Mouse (Mus musculus): Measurements from ENCODE around the gene Gstp1. TPM values are rescaled to one million over a fixed set of nuclear protein-coding genes. Genes with fewer than 3 reads are reported as not detected.

Gstp1 gene
- polyA plus RNA-seq, 1 experiment from 2014 or later = 462 TPM

GRCm38 (mm10) chr19:4080511-4081009, 42.8 kb upstream of the Gstp1 start:
- no peak for DNase-seq (ENCODE audit: low spot score)
- H3K4me2 ChIP-seq (ENCODE audit: low read depth, severe bottlenecking) = no peak overlapping the region
- H3K4me1 ChIP-seq (ENCODE audit: control insufficient read depth, insufficient read depth, low read length) = no peaks in the 10 kb centered on the region
- 66% methylated on average over 8 of the region's 8 CpGs for WGBS
- H3K9ac ChIP-seq (ENCODE audit: low read length) = no peak overlapping the region
- no peak for ATAC-seq (ENCODE audit: insufficient number of reproducible peaks, low FRiP score, low TSS enrichment, low read depth)
- no peak overlapping the region for H3K4me3 ChIP-seq (ENCODE audit: low read depth, low read length)
- H3K27ac ChIP-seq (replicated peaks; ENCODE audit: low read depth, low read length) = no peak overlapping the region
- no peaks in the 10 kb centered on the region for H3K36me3 ChIP-seq (ENCODE audit: control insufficient read depth, insufficient read depth, low read length)
- no peaks in the 10 kb centered on the region for H3K9me3 ChIP-seq (ENCODE audit: control insufficient read depth, low read length)
- H3K27me3 ChIP-seq (ENCODE audit: control insufficient read depth, insufficient read depth, low read length) = peaks cover 3% of the 10 kb centered on the region; the same call in 1 of the 2 replicates

- H3K27ac ChIP-seq (replicated peaks; ENCODE audit: low read depth, low read length) = no peak overlapping the region
- no peaks in the 10 kb centered on the region for H3K36me3 ChIP-seq (ENCODE audit: control insufficient read depth, insufficient read depth, low read length)
- ATAC-seq (ENCODE audit: insufficient number of reproducible peaks, low FRiP score, low TSS enrichment, low read depth) (no peak), DNase-seq (ENCODE audit: low spot score) (no peak)
- H3K4me2 ChIP-seq (ENCODE audit: low read depth, severe bottlenecking) = no peak overlapping the region
- WGBS = 84% methylated on average over 1 of the region's 1 CpGs
- H3K9ac ChIP-seq (ENCODE audit: low read length) = no peak overlapping the region
- H3K4me1 ChIP-seq (ENCODE audit: control insufficient read depth, insufficient read depth, low read length) = no peaks in the 10 kb centered on the region
- H3K27me3 ChIP-seq (ENCODE audit: control insufficient read depth, insufficient read depth, low read length) = peaks cover 3% of the 10 kb centered on the region; the same call in 1 of the 2 replicates
- no peaks in the 10 kb centered on the region for H3K9me3 ChIP-seq (ENCODE audit: control insufficient read depth, low read length)
- no peak overlapping the region for H3K4me3 ChIP-seq (ENCODE audit: low read depth, low read length)
These were observed 41.8 kb upstream of the Gstp1 start for GRCm38 (mm10) chr19:4079594-4079993.

GRCm38 (mm10) chr19:4075531-4075930, 37.7 kb upstream of the Gstp1 start:
- Histone ChIP-seq H3K4me3 (ENCODE audit: low read depth, low read length) (no peak overlapping the region), H3K4me2 (ENCODE audit: low read depth, severe bottlenecking) (no peak overlapping the region), H3K9me3 (ENCODE audit: control insufficient read depth, low read length) (no peaks in the 10 kb centered on the region), H3K27ac (replicated peaks; ENCODE audit: low read depth, low read length) (no peak overlapping the region), H3K4me1 (ENCODE audit: control insufficient read depth, insufficient read depth, low read length) (no peaks in the 10 kb centered on the region; the same call in 1 of the 2 replicates), H3K36me3 (ENCODE audit: control insufficient read depth, insufficient read depth, low read length) (no peaks in the 10 kb centered on the region), H3K9ac (ENCODE audit: low read length) (no peak overlapping the region), H3K27me3 (ENCODE audit: control insufficient read depth, insufficient read depth, low read length) (no peaks in the 10 kb centered on the region)
- no peak for ATAC-seq (ENCODE audit: insufficient number of reproducible peaks, low FRiP score, low TSS enrichment, low read depth)
- no peak for DNase-seq (ENCODE audit: low spot score)
- WGBS = 88% methylated on average over 1 of the region's 1 CpGs

- Histone ChIP-seq H3K36me3 (ENCODE audit: control insufficient read depth, insufficient read depth, low read length) (no peaks in the 10 kb centered on the region), H3K4me2 (ENCODE audit: low read depth, severe bottlenecking) (no peak overlapping the region), H3K9me3 (ENCODE audit: control insufficient read depth, low read length) (no peaks in the 10 kb centered on the region), H3K27ac (replicated peaks; ENCODE audit: low read depth, low read length) (no peak overlapping the region), H3K27me3 (ENCODE audit: control insufficient read depth, insufficient read depth, low read length) (no peaks in the 10 kb centered on the region), H3K4me1 (ENCODE audit: control insufficient read depth, insufficient read depth, low read length) (no peaks in the 10 kb centered on the region; the same call in 1 of the 2 replicates), H3K9ac (ENCODE audit: low read length) (no peak overlapping the region), H3K4me3 (ENCODE audit: low read depth, low read length) (no peak overlapping the region)
- ATAC-seq (ENCODE audit: insufficient number of reproducible peaks, low FRiP score, low TSS enrichment, low read depth) (no peak), DNase-seq (ENCODE audit: low spot score) (no peak)
- WGBS = 64% methylated on average over 6 of the region's 6 CpGs
These were observed 35.1 kb upstream of the Gstp1 start for GRCm38 (mm10) chr19:4072706-4073424.

GRCm38 (mm10) chr19:4071406-4071805, 33.6 kb upstream of the Gstp1 start:
- Histone ChIP-seq H3K4me3 (ENCODE audit: low read depth, low read length) (no peak overlapping the region), H3K4me2 (ENCODE audit: low read depth, severe bottlenecking) (no peak overlapping the region), H3K9ac (ENCODE audit: low read length) (no peak overlapping the region), H3K27ac (replicated peaks; ENCODE audit: low read depth, low read length) (no peak overlapping the region), H3K27me3 (ENCODE audit: control insufficient read depth, insufficient read depth, low read length) (no peaks in the 10 kb centered on the region), H3K9me3 (ENCODE audit: control insufficient read depth, low read length) (no peaks in the 10 kb centered on the region), H3K4me1 (ENCODE audit: control insufficient read depth, insufficient read depth, low read length) (no peaks in the 10 kb centered on the region; the same call in 1 of the 2 replicates), H3K36me3 (ENCODE audit: control insufficient read depth, insufficient read depth, low read length) (no peaks in the 10 kb centered on the region)
- 92% methylated on average over 6 of the region's 6 CpGs for WGBS
- DNase-seq (ENCODE audit: low spot score) = no peak
- no peak for ATAC-seq (ENCODE audit: insufficient number of reproducible peaks, low FRiP score, low TSS enrichment, low read depth)

GRCm38 (mm10) chr19:4070756-4071155, 33.0 kb upstream of the Gstp1 start:
- no peak overlapping the region for H3K4me3 ChIP-seq (ENCODE audit: low read depth, low read length)
- WGBS = 82% methylated on average over 8 of the region's 8 CpGs
- ATAC-seq (ENCODE audit: insufficient number of reproducible peaks, low FRiP score, low TSS enrichment, low read depth) (no peak), DNase-seq (ENCODE audit: low spot score) (no peak)
- no peak overlapping the region for H3K9ac ChIP-seq (ENCODE audit: low read length)
- H3K27ac ChIP-seq (replicated peaks; ENCODE audit: low read depth, low read length) = no peak overlapping the region
- no peaks in the 10 kb centered on the region for H3K9me3 ChIP-seq (ENCODE audit: control insufficient read depth, low read length)
- H3K27me3 ChIP-seq (ENCODE audit: control insufficient read depth, insufficient read depth, low read length) = no peaks in the 10 kb centered on the region
- H3K36me3 ChIP-seq (ENCODE audit: control insufficient read depth, insufficient read depth, low read length) = no peaks in the 10 kb centered on the region
- no peaks in the 10 kb centered on the region; the same call in 1 of the 2 replicates for H3K4me1 ChIP-seq (ENCODE audit: control insufficient read depth, insufficient read depth, low read length)
- H3K4me2 ChIP-seq (ENCODE audit: low read depth, severe bottlenecking) = no peak overlapping the region

GRCm38 (mm10) chr19:4070311-4070710, 32.5 kb upstream of the Gstp1 start:
- WGBS = 80% methylated on average over 15 of the region's 15 CpGs
- DNase-seq (ENCODE audit: low spot score) (no peak), ATAC-seq (ENCODE audit: insufficient number of reproducible peaks, low FRiP score, low TSS enrichment, low read depth) (no peak)
- no peaks in the 10 kb centered on the region for H3K27me3 ChIP-seq (ENCODE audit: control insufficient read depth, insufficient read depth, low read length)
- H3K4me1 ChIP-seq (ENCODE audit: control insufficient read depth, insufficient read depth, low read length) = no peaks in the 10 kb centered on the region; the same call in 1 of the 2 replicates
- no peaks in the 10 kb centered on the region for H3K36me3 ChIP-seq (ENCODE audit: control insufficient read depth, insufficient read depth, low read length)
- H3K4me3 ChIP-seq (ENCODE audit: low read depth, low read length) = no peak overlapping the region
- H3K27ac ChIP-seq (replicated peaks; ENCODE audit: low read depth, low read length) = no peak overlapping the region
- no peaks in the 10 kb centered on the region for H3K9me3 ChIP-seq (ENCODE audit: control insufficient read depth, low read length)
- H3K4me2 ChIP-seq (ENCODE audit: low read depth, severe bottlenecking) = no peak overlapping the region
- H3K9ac ChIP-seq (ENCODE audit: low read length) = no peak overlapping the region

- Histone ChIP-seq H3K4me2 (ENCODE audit: low read depth, severe bottlenecking) (no peak overlapping the region), H3K27ac (replicated peaks; ENCODE audit: low read depth, low read length) (no peak overlapping the region), H3K36me3 (ENCODE audit: control insufficient read depth, insufficient read depth, low read length) (no peaks in the 10 kb centered on the region), H3K27me3 (ENCODE audit: control insufficient read depth, insufficient read depth, low read length) (no peaks in the 10 kb centered on the region), H3K4me1 (ENCODE audit: control insufficient read depth, insufficient read depth, low read length) (no peaks in the 10 kb centered on the region; the same call in 1 of the 2 replicates), H3K4me3 (ENCODE audit: low read depth, low read length) (no peak overlapping the region), H3K9ac (ENCODE audit: low read length) (no peak overlapping the region), H3K9me3 (ENCODE audit: control insufficient read depth, low read length) (no peaks in the 10 kb centered on the region)
- ATAC-seq (ENCODE audit: insufficient number of reproducible peaks, low FRiP score, low TSS enrichment, low read depth) (no peak), DNase-seq (ENCODE audit: low spot score) (no peak)
- 78% methylated on average over 15 of the region's 15 CpGs for WGBS
These were observed 31.1 kb upstream of the Gstp1 start for GRCm38 (mm10) chr19:4068717-4069410.
